Mouse (Mus musculus) erythroblast, embryonic 14.5 days (primary cell): ENCODE results near the gene Krtap10-10.
"Not testable (repeated sequence)": the region's sequence is repeated elsewhere in the genome, so short reads cannot be mapped to it uniquely, and the experiment has no call there.

Experiments used
- GATA1 ChIP-seq: IDR thresholded peaks from 2 replicates; pipeline ENCODE4 v1.6.1; 2012; ENCODE audit warnings: low read length, inconsistent platforms, mixed read lengths
- TAL1 ChIP-seq: IDR thresholded peaks from 3 replicates; pipeline ENCODE4 v1.6.1; 2012; ENCODE audit warnings: low read length, inconsistent platforms, mixed read lengths

GRCm38 (mm10) chr10:77798164-77798920 lies 37.4 kb upstream of the Krtap10-10 start:
- not testable (repeated sequence) for TF ChIP-seq GATA1, TAL1
